Mouse (Mus musculus): ENCODE results near the gene Tyms.

- TF ChIP-seq CTCF (IDR thresholded peaks at IDR 0.05; ENCODE audit: control insufficient read depth, insufficient read depth, insufficient replicate concordance, low read depth, low read length) (no peak), POLR2A (IDR thresholded peaks at IDR 0.05; ENCODE audit: control insufficient read depth, low read depth, low read length) (no peak)
Observed at GRCm38 (mm10) chr5:30109899-30110298, 36.5 kb upstream of the Tyms start.
